Mouse (Mus musculus): ENCODE measurements at regions not wholly inside any gene's neighbourhood (a gene's known extent, or its start where the extent isn't known, plus 50 kb on each side); places are given as distances from the start of the nearest gene placed in this dataset.

DNA sequence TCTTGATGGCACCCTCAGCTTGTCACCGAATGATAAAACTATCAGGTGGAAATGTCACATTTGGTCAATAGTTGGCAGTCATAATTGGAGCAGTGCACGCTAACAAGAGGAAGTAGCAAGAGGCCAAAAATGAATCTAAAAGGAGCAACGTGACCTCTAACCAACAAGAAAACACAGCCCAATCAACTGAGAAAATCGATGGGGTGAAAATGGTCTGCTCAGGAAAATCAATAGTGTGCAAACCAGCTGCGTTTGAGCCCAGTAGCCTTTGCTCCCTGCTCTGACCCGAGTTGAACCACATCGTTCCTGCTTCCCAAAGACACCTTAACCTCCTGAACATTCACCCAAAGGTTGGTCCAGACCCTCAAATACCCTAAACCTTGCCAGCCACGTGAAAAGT is 207.3 kb upstream of the Gm6657 start:
- no peak for DNase-seq

DNA sequence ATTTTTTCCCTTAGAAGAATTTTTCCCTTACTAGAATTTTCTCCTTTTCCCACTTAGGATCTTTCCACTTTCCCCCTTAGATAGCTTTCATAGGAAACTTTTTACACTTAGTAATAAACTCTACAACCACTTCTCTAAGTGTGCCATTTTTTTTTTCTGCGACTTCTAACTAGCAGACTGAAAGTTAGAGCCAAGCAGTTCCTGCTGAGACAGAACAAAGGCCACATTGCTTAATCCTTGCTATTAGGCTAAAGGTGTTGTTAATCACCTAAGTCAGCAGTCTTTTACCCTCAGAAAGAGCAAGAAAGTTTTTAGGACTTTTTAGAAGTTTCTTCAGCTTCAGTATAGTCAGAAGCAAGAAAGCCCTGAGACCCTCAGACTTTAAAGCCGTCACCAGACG is 204.3 kb upstream of the Gm6657 start:
- DNase-seq = no peak

- DNase-seq = no peak
Observed at GRCm38 (mm10) chr12:77991627-77992026, 202.4 kb upstream of the Gm6657 start.

DNA sequence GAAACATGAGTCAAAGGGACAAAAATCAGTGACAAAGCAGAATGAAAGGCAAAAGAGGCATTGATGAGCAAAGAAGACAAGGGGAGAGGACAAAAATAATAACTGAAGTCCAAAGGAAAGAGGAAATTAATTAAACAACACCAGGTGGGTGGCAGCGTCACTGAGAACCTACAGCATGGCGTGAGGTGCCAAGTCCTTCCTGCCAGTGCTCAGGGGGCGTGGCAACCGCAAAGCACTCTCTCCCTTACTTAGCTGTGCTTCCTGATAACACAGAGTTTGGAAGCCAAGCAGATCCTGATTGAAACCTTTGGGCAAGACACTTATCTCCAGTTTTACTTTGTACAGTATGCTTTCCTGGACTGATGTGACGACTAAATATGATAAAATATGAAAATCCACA is 199.9 kb upstream of the Gm6657 start:
- no peak for DNase-seq

GRCm38 (mm10) chr12:77997916-77998315 is 196.1 kb upstream of the Gm6657 start:
- DNase-seq = no peak

DNA sequence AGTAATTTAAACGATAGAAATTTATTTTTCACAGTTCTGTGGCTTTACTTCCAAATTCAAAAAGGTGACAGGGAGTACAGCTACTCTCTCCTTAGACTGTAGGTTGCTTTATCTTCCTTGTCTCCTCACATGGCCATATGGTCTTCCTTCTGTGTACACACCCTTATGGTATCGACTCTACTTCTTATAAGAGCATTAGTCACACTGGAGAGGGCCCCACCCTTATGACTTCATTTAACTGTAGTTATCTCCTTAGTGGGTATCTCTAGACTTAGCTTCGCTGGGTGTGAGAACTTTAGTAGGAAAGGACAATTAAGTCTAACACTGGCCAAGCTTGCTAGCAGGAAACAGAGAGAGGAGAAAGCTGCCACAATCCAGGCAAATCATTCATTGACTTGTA is 193.6 kb upstream of the Gm6657 start:
- no peak for DNase-seq

GRCm38 (mm10) chr12:78001846-78002245 is 192.2 kb upstream of the Gm6657 start:
- no peak for DNase-seq

GRCm38 (mm10) chr12:78033766-78034165 is 160.3 kb upstream of the Gm6657 start:
- DNase-seq = no peak

- no peak for DNase-seq
Observed at GRCm38 (mm10) chr12:78046582-78046981, 147.5 kb upstream of the Gm6657 start.

DNA sequence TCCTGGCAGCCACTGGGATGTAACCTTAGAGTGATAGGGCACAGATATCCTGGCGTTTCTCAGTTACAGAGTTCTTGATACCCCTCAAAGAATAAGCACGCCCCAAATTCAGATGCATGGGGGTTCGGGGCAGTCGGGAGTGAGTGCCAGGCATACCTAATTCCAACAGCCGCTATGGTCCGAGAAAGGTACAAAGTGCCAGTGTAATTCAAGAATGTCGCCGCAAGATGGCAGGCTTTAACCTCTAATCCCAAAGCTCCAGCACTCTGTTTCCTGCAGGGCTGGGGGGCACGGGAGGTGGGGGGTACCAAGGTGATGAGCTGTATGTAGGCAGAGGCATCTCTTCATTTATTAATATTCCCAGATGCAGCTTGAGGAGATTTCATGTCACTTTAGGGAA is 138.1 kb upstream of the Gm6657 start:
- DNase-seq = peak; percentile 64

- DNase-seq = no peak
Observed at GRCm38 (mm10) chr12:78057166-78057565, 136.9 kb upstream of the Gm6657 start.

- DNase-seq = no peak
Observed at GRCm38 (mm10) chr12:78059965-78060364, 134.1 kb upstream of the Gm6657 start.

- no peak for DNase-seq
Observed at GRCm38 (mm10) chr12:78066024-78066423, 128.0 kb upstream of the Gm6657 start.

DNA sequence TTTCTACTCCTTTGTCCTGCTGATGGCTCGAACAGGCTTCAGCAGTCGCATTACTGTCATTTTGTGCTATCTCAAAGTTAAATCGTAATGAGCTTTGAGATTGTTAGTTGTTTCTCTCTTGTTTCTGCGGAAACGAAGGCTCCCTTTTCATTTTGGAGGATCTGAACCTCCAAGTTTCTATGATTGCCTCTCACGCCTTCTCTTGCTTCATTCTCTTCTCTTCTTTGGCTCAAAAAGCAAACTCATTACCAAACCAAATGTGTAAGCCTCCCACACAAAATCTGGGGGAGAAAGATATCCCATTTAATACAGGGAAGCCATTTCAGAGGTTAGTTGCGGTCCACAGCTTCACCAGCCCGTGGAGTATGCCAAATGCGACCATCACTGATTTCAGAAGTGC is 121.1 kb upstream of the Gm6657 start:
- DNase-seq = no peak

- DNase-seq = no peak
Observed at GRCm38 (mm10) chr12:78074290-78074802, 119.7 kb upstream of the Gm6657 start.

DNA sequence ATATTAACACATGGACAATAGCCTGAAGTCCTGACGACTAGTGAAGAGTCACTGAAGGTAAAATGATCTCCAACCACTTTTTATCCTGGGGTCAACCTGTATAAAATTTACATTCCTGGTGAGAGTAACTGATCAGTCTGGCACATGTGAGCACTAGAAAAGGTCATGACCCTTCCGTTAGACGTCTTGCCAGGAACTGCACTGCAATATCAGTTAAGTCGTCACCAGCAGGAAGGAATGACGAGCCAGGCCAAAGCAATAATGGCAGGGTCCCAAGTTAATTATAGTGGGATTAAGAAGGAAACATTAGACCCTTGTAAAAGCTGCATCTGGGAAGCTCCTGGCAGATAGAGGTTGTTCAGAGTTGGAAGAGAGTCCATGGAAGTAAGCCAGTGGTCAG is 116.8 kb upstream of the Gm6657 start:
- no peak for DNase-seq

DNA sequence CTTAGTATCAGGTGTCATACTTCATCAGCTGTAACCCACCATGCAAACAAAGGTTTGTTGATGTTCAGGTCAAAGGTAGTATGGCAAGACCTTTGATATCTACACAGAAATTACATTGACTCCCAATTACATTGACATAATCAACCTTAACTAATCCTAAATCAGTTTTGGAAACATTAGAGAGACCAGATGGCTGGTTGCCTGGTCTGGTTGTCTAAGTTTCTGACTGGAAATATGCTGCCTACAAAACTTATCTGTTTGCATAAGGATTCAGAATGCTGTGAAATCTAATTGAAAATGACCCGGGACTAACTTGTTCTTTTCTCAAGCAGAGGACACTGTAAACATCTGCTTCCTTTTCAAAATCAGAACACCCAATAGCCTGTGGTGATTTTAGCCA is 111.9 kb upstream of the Gm6657 start:
- DNase-seq = no peak

- peak; percentile 22 for DNase-seq
Observed at GRCm38 (mm10) chr12:78086016-78086415, 108.0 kb upstream of the Gm6657 start.

GRCm38 (mm10) chr12:78087921-78088320 is 106.1 kb upstream of the Gm6657 start:
- DNase-seq = no peak

- no peak for DNase-seq
Observed at GRCm38 (mm10) chr12:78094471-78094870, 99.6 kb upstream of the Gm6657 start.

- no peak for DNase-seq
Observed at GRCm38 (mm10) chr12:78095352-78095751, 98.7 kb upstream of the Gm6657 start.

DNA sequence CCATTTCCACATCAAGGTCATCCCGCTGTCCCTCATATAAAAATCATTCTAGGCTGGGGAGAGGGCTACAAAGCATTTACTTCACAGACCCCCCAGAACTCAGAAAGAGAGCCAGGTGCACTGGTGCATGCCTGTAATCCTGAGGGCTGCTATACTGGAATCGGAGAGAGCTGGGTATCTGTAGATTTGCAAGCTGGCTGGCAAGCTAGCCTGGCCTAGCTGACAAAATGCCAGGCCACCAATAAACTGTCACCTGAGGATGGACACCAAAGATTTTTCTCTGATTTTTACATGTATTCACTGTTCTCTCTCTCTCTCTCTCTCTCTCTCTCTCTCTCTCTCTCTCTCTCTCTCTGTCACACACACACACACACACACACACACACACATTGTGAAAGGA is 98.1 kb upstream of the Gm6657 start:
- DNase-seq = no peak

- no peak for DNase-seq
Observed at GRCm38 (mm10) chr12:78097119-78097518, 96.9 kb upstream of the Gm6657 start.

DNA sequence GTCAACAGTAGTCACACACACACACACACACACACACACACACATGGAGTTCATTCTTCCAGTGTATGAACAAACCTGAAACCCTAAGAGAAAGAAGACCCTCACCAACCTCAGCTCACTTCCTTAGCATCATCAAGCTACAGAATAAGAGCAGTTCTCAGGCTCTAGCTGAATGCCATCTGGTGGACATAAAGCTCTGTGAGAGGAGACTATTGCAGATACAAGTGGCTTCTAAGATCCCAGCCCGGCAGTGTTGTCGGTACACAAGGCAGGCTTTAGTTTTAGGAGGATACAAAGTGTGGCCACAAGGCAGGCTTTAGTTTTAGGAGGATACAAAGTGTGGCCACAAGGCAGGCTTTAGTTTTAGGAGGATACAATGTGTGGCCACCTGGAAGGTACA is 96.3 kb upstream of the Gm6657 start:
- DNase-seq = no peak

- peak; percentile 15 for DNase-seq
Observed at GRCm38 (mm10) chr12:78098765-78099194, 95.3 kb upstream of the Gm6657 start.

Data from adrenal gland, postnatal 10 days (tissue).